Mouse (Mus musculus): Measurements from ENCODE around the gene Rad9a.
"Not testable (repeated sequence)": the region's sequence is repeated elsewhere in the genome, so short reads cannot be mapped to it uniquely, and the experiment has no call there.

Rad9a gene

DNA sequence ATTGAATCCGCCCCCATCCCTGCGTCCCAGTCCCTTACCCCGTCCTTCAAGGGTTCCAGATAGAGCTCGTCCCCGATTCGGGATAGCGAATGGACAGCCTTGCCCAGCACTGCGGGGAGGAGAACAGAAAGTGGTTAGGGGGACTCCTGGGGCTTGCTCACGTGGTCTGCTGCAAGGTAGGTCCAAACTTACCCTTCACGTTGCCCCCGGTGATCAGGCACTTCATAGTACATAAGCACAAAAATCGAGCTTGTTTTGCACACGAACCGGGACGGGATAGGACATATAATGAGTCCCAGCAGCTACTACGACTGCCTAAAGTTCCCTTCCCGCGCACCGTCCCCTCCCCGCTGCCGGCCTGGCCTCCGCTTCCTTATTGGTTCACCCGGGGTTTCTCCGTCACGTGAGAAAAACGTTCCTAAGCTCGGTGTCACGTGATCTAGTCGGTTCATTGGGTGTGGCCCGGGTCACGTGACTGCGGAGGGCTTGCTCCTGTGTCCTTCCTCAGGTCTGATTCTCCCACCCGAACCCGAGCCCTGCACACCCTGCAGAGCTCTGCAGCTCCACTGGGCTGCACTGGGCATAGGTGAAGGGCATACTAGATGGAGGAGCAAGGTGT is at the start of gene Rad9a:
Gene Rad9a (minus strand): TSS at position 372 of the 619 bp plus-strand sequence.
- peak; percentile 97 for DNase-seq

DNA sequence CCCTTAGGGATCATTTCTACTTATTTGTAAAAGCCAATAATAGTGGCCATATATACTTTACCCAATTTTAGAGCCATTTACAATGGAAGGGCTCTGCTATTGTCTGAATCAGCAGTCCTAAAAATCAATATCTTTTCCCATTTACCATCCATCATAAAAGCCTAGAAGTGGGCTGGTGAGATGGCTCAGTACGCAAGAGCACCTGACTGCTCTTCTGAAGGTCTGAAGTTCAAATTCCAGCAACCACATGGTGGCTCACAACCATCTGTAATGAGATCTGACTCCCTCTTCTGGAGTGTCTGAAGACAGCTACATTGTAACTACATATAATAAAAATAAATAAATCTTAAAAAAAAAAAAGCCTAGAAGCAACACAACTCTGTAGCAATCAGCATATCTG is 47.2 kb upstream of the Rad9a start:
- DNase-seq: not testable (repeated sequence)

DNA sequence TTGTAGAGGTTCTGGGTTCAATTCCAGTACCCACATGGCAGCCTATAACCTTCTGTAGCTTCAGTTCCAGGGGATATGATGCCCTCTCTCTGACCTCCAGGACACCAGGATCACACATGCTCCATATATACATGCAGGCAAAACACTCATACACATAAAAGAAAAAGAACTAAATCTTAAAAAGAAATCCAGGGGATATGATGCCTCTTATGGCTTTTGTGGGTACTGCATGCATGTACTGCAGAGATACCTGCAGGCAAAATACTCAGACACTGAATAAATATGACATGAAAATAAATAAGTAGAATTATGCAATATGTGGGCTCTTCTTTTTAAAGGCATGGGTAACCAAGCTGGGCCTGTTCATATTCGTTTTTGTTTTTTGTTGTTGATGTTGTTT is 45.5 kb upstream of the Rad9a start:
- no peak for DNase-seq

DNA sequence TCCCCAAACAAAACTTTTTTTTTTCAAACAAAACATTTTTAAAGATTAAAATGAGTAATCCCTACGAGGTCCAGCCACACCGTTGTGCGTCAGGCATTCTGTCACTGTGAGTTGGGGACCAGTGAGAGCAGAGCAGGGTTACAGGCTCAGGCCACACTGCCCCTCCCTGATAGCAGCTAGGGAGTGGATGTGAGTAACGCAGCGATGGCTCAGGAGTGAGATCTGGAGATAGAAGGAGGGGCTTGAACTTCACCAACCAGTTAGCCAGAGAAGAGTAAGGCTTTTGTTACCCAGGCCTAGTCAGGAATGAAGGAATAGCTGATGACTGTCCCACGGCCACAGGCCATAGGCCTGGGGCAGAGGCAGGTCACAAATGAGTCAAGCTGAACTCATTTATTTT is 43.3 kb upstream of the Rad9a start:
- no peak for DNase-seq

DNA sequence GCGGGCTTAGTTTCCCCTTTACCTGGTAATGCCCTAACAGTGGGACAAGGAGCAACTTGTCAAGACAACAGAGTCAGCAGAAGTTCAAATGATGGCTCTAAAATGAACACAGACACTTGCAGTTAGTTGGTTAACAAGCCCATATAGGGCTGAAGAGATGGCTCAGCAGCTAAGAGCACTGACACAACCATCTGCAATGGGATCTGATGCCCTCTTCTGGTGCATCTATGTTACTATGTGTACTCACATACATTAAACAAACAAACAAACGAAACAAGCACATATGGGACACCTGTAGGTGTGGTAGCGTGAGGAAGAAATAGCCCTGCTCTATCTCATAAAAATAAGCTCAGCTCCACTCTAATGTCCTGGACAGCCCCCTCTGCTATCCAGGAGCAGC is 41.0 kb upstream of the Rad9a start:
- no peak for DNase-seq

GRCm38 (mm10) chr19:4240247-4240668 is 38.8 kb upstream of the Rad9a start:
- no peak for DNase-seq

- no peak for DNase-seq
These were observed 33.1 kb upstream of the Rad9a start for GRCm38 (mm10) chr19:4234548-4234947.

DNA sequence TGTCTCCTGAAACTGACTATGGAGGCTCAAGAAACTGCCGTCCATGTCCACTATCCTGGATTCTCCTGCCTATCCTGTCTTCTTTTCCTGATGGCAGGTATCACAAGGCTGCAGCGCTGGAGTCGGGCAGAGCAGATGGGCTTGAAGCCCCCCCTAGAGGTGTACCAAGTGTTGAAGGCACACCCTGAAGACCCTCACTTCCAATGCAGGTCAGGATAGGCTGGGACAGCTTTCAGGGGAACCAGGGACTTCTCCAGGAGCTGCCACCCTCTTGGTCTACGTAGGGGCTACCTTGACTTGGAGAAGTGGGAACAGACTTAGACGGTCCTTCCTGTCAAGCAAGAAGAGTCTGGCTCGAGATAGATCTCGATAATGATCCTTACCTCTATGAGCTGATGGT is 31.2 kb upstream of the Rad9a start:
- DNase-seq: no peak

- no peak for DNase-seq
These were observed 30.7 kb upstream of the Rad9a start for GRCm38 (mm10) chr19:4232186-4232572.

GRCm38 (mm10) chr19:4231253-4232185 is 30.1 kb upstream of the Rad9a start, which contains the start of gene Pold4:
Gene Pold4 (plus strand): TSS chr19:4231899.
- peak; percentile 99 for DNase-seq

DNA sequence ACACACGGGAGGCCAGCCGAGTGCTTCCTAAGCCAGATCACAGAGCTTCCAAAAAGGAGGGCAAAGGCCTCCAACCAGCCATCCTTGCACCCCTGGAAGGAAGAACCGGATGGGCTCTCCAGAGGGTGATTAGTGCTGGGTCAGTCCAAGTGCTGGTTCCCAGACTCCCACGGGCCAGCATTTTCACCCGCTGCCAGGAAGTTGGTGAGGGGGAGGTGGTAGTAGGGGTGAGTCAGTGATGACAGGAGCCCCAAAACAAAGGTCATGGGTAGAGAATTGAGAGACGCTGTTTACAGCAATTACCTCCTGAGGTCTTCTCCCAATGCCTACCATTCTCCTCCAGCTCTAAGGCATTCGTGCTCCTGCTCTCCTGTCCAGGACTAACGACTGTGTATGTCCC is 29.0 kb upstream of the Rad9a start:
- no peak for DNase-seq

DNA sequence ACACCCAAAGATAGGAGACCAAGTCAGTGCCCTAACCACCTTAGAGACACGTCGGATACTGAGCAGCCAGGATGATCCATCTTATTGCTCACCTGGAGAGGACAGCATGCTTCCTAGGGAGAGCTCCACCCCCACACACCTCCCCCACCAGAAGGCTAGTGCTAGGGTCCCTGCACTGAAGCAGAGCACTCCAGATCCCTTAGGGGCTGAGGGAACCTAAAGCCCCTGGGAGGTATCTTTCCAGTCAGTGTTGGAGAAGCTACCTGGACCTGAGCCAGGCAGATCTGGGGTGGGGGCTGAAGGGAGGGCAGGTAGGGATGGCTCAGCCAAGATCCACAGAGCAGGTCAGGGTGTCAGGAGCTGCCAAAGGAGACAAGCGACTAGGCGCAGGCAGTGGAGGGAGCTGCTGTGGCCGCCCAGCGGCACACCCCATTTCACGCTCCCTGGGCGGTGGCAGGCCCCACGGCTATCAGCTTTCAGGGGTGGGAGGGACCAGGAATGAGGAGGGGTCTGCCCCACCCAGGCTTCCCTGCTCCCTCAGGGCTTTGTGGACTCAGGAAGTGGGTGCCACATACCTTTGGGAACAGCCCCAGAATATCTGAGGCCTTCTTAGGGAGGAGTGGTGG is 28.1 kb upstream of the Rad9a start:
- DNase-seq: no peak

GRCm38 (mm10) chr19:4228891-4229290 is 27.4 kb upstream of the Rad9a start:
- no peak for DNase-seq

GRCm38 (mm10) chr19:4227894-4228678 is 26.6 kb upstream of the Rad9a start:
- DNase-seq: peak; percentile 81

GRCm38 (mm10) chr19:4227446-4227845 is 26.0 kb upstream of the Rad9a start:
- DNase-seq: no peak

- DNase-seq: no peak
These were observed 25.3 kb upstream of the Rad9a start for GRCm38 (mm10) chr19:4226779-4227178.

GRCm38 (mm10) chr19:4222165-4222564 is 20.7 kb upstream of the Rad9a start:
- no peak for DNase-seq

- DNase-seq: peak; percentile 53
These were observed 19.7 kb upstream of the Rad9a start for GRCm38 (mm10) chr19:4220957-4221743.

DNA sequence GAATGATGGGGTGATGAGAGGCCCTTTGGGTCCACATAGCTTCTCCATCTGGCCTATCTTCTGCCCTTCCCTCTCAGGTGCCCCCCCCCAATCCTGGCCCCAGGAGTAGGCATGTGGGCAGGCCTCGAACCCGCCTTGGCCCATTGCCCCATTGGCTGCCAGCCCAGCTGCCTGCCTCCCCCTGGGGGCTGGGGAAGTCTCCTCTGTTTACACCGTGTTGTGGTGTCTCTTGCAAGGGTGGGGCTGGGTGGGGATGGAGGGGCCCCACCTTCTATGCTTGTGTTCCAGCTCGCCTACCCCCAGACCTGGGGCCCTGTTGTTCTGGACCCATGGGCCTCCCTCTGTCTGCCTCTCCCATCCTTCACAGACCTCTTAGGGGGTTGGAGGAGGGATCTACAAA is 19.0 kb upstream of the Rad9a start:
- peak; percentile 59 for DNase-seq

DNA sequence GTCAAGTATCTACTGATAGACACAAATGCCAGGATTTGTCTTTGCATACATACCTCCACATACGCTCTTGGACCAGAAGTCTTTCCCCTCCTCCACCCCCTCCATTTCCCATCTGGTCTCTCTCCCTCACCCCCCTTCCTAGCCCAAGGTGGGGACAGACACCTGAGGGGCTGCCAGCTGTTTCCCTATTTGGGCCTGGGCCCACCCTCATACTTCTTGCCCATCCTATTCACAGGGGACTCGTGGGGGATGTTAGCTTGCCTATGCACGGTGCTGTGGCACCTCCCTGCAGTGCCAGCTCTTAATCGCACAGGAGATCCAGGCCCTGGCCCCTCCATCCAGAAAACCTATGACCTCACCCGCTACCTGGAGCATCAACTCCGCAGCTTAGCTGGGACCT is 18.5 kb upstream of the Rad9a start:
- no peak for DNase-seq

GRCm38 (mm10) chr19:4218784-4219183 is 17.3 kb upstream of the Rad9a start:
- DNase-seq: no peak

DNA sequence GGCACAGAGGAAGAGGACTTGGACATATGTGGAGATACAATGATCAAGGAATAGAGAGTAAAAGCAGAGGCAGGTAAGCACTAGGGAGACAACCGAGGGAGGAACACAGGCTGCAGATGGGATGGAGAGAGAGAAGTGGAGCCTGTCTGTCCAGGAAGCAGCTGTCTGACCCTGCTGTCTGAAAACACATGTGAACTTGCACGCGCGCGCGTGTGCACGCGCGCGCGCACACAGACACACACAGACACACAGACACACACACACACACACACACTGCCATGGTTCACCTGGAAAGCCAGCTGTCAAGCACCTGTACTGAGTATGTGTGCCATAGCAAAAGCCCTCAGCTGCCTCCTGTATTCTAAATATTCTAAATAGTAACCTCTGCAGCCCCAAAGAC is 16.8 kb upstream of the Rad9a start:
- no peak for DNase-seq
